Mouse (Mus musculus): ENCODE measurements around the gene Tnk2.

- no peak for TF ChIP-seq CTCF (IDR thresholded peaks at IDR 0.05; ENCODE audit: low read depth)
- TF ChIP-seq EP300 (optimal IDR thresholded peaks at IDR 0.05): no peak
Measured at GRCm38 (mm10) chr16:32678812-32679211, 35.1 kb downstream of the Tnk2 start.

Measured in stomach, postnatal 0 days (tissue).